Mouse (Mus musculus) CD8-positive naive resting alpha-beta T cell, adult 2 months (primary cell): ENCODE results near the gene Ndufa4l2.

ENCODE experiments used
- DNase-seq, 2 experiments: peaks; one replicate each; pipeline ENCODE4 v3.0.0; 2022; ENCODE audit warnings: low read depth in 2 of 2, low spot score in 2 of 2

Gene Ndufa4l2

DNA sequence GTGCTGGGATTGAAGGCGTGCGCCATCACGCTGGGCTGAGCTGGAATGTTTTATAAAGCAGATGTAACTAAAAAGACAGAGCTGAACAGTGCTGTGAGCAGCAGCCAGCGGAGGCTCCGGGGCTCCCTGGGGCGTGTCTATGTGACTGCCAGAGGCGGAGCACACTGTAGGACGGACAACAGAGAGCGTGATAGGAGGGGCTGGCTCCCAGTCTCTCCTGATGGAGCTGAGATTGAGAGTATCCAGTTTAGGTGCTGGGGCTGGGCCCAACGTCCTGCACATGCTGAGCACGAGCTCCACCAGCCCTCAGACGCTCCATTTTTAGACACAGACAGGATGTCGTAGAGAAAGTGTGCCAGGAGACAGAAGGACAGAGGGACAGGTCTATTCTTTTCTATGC, 49.5 kb downstream of the Ndufa4l2 start:
- no peak for DNase-seq
